Mouse (Mus musculus): Measurements from ENCODE around the gene Mmp14. TPM values are rescaled to one million over a fixed set of nuclear protein-coding genes. Genes with fewer than 3 reads are reported as not detected.

The Mmp14 gene
- polyA plus RNA-seq, 1 experiment from 2014 or later = 51.1 TPM

- WGBS = 48% methylated on average over 7 of the region's 7 CpGs
Observed at GRCm38 (mm10) chr14:54429332-54430093, 1.9 kb upstream of the Mmp14 start.

DNA sequence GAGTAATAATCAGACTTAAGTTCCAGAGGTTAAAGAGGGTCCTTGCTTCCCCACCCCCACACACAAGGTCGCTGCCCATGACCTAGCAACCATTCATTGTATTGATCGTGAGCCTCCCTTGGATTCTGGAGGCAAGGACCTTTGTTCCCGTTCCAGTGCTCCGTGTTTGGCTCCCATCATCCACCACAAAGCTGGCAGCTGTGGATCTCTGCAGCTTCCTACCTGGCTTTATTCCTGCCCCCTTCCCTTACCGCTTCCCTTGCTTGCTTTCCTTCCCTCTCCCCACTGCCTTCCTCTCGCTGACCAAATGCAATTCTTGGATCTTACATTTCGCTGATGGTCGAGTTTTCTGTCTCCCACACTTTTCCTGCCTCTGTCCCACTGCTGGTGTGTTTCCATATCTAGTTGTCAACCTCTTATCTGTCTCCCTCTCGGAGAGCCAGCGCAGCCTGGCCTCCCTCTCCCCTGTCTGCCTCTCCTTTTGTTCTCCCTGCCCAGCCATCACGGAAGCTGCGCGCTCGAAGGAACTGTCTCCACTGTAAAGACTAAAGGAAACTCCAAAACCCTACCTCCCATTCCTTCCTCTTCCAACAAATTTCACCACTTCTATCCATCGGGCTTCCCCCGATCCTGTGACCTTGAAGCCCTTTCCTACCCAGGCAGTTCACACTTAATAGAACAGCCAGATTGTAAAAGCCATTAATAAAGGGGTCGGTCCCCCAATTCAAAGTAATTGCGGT, 836 bp upstream of the Mmp14 start:
- peak overlapping the region; percentile 88 for H3K27ac ChIP-seq (replicated peaks)
- peaks cover 18% of the 10 kb centered on the region for H3K27me3 ChIP-seq
- peak overlapping the region; percentile 80 for H3K4me2 ChIP-seq
- ATAC-seq (ENCODE audit: low FRiP score, low read depth) = no peak
- no peaks in the 10 kb centered on the region for H3K9me3 ChIP-seq
- H3K9ac ChIP-seq = peak overlapping the region; percentile 66
- peaks cover 14% of the 10 kb centered on the region for H3K36me3 ChIP-seq
- peak overlapping the region; percentile 52 for H3K4me3 ChIP-seq
- peaks cover 59% of the 10 kb centered on the region for H3K4me1 ChIP-seq (replicated peaks)
- WGBS = 8% methylated on average over 18 of the region's 18 CpGs

More at GRCm38 (mm10) chr14:54429332-54430093, 1.9 kb upstream of the Mmp14 start:
- H3K4me3 ChIP-seq = no peak overlapping the region
- peak overlapping the region; percentile 80; the same call in 1 of the 2 replicates for H3K4me2 ChIP-seq
- H3K27me3 ChIP-seq = peaks cover 18% of the 10 kb centered on the region
- H3K9ac ChIP-seq = no peak overlapping the region
- no peaks in the 10 kb centered on the region for H3K9me3 ChIP-seq
- ATAC-seq (ENCODE audit: low FRiP score, low read depth) = no peak
- H3K27ac ChIP-seq (replicated peaks) = peak overlapping the region; percentile 88
- H3K36me3 ChIP-seq = peaks cover 14% of the 10 kb centered on the region
- H3K4me1 ChIP-seq (replicated peaks) = peaks cover 60% of the 10 kb centered on the region

GRCm38 (mm10) chr14:54432078-54432836, 845 bp downstream of the Mmp14 start:
- 3% methylated on average over 54 of the region's 54 CpGs for WGBS
- peaks cover 18% of the 10 kb centered on the region for H3K27me3 ChIP-seq
- H3K4me3 ChIP-seq = peak overlapping the region; percentile 52
- H3K4me2 ChIP-seq = peak overlapping the region; percentile 80
- H3K36me3 ChIP-seq = peaks cover 14% of the 10 kb centered on the region
- peaks cover 52% of the 10 kb centered on the region for H3K4me1 ChIP-seq (replicated peaks)
- peak overlapping the region; percentile 66 for H3K9ac ChIP-seq
- peak overlapping the region; percentile 88 for H3K27ac ChIP-seq (replicated peaks)
- peak; percentile 4; the same call in 1 of the 2 replicates for ATAC-seq (ENCODE audit: low FRiP score, low read depth)
- no peaks in the 10 kb centered on the region for H3K9me3 ChIP-seq

- H3K9ac ChIP-seq = peak overlapping the region; percentile 66
- H3K4me3 ChIP-seq = peak overlapping the region; percentile 52
- H3K9me3 ChIP-seq = no peaks in the 10 kb centered on the region
- peak overlapping the region; percentile 88 for H3K27ac ChIP-seq (replicated peaks)
- peak overlapping the region; percentile 80 for H3K4me2 ChIP-seq
- ATAC-seq (ENCODE audit: low FRiP score, low read depth) = peak; percentile 13; the same call in 1 of the 2 replicates
- WGBS = 39% methylated on average over 17 of the region's 17 CpGs
- peaks cover 43% of the 10 kb centered on the region for H3K4me1 ChIP-seq (replicated peaks)
- peaks cover 18% of the 10 kb centered on the region for H3K27me3 ChIP-seq
- H3K36me3 ChIP-seq = peaks cover 14% of the 10 kb centered on the region
Observed at GRCm38 (mm10) chr14:54432837-54433830, 1.7 kb downstream of the Mmp14 start.

DNA sequence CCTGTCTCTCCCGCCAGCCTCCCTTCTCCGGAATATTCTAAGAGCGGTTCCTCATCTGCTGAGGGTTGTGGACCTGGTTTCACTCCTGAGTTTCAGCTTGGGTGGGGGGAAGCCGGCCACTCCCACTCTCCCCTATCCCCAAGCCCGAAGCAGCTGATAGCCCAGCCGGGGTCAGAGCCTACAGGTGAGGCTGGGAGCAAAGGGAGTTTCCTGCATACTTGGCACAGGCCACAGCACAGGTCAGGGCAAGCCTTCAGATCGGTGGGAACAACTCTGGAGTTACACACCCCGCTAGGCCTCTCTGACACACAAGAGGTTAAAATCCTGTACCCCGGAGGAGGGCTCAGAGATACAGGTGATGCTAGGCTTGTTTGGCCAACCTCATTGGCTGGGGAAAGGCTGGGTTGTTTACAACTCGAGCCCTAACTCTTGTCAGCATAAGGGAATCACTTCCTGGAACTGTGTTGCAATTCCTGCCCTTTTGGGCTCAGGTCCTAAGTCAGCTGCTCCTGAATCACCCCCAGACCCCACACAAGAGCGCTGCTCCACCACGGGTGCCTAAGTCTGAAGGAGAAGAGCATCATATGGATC, 2.6 kb downstream of the Mmp14 start:
- H3K4me3 ChIP-seq = peak overlapping the region; percentile 52
- H3K9ac ChIP-seq = no peak overlapping the region
- H3K36me3 ChIP-seq = peaks cover 10% of the 10 kb centered on the region
- ATAC-seq (ENCODE audit: low FRiP score, low read depth) = no peak
- no peaks in the 10 kb centered on the region for H3K9me3 ChIP-seq
- H3K4me2 ChIP-seq = peak overlapping the region; percentile 80
- 72% methylated on average over 12 of the region's 12 CpGs for WGBS
- H3K27me3 ChIP-seq = peaks cover 18% of the 10 kb centered on the region
- peaks cover 40% of the 10 kb centered on the region for H3K4me1 ChIP-seq (replicated peaks)
- peak overlapping the region; percentile 88; the same call in 1 of the 2 replicates for H3K27ac ChIP-seq (replicated peaks)

GRCm38 (mm10) chr14:54435194-54435918, 3.9 kb downstream of the Mmp14 start:
- Histone ChIP-seq H3K9me3 (no peaks in the 10 kb centered on the region), H3K27me3 (peaks cover 11% of the 10 kb centered on the region), H3K27ac (replicated peaks) (no peak overlapping the region), H3K9ac (no peak overlapping the region), H3K4me2 (no peak overlapping the region), H3K4me1 (replicated peaks) (peaks cover 27% of the 10 kb centered on the region), H3K36me3 (no peaks in the 10 kb centered on the region), H3K4me3 (no peak overlapping the region)
- no peak for ATAC-seq (ENCODE audit: low FRiP score, low read depth)
- 90% methylated on average over 11 of the region's 11 CpGs for WGBS

- Histone ChIP-seq H3K27ac (replicated peaks) (no peak overlapping the region), H3K4me1 (replicated peaks) (peaks cover 2% of the 10 kb centered on the region; the same call in 1 of the 2 replicates), H3K36me3 (no peaks in the 10 kb centered on the region), H3K4me3 (no peak overlapping the region), H3K4me2 (no peak overlapping the region), H3K27me3 (no peaks in the 10 kb centered on the region), H3K9me3 (no peaks in the 10 kb centered on the region), H3K9ac (no peak overlapping the region)
- WGBS = 84% methylated on average over 12 of the region's 12 CpGs
- ATAC-seq (ENCODE audit: low FRiP score, low read depth) = no peak
Observed at GRCm38 (mm10) chr14:54439155-54439554, 7.7 kb downstream of the Mmp14 start.

DNA sequence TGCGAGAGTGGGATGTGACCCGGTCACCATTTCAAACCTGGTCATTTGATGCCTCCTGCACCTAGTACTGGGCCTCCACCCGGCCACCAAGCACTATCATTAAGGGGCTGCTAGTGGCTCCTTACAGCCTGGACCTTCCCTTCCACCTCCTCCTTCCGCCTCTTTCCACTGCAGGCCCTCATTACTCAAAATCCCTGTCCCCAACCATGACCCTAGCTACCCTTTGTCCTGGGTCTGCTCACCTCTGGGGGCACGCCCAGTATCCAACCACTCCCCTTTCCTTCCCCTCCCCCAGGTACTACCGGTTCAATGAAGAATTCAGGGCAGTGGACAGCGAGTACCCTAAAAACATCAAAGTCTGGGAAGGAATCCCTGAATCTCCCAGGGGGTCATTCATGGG, 8.2 kb downstream of the Mmp14 start:
- no peak for ATAC-seq (ENCODE audit: low FRiP score, low read depth)
- Histone ChIP-seq H3K27ac (replicated peaks) (no peak overlapping the region), H3K27me3 (no peaks in the 10 kb centered on the region), H3K4me3 (no peak overlapping the region), H3K9me3 (no peaks in the 10 kb centered on the region), H3K36me3 (no peaks in the 10 kb centered on the region), H3K4me2 (no peak overlapping the region), H3K4me1 (replicated peaks) (no peaks in the 10 kb centered on the region), H3K9ac (no peak overlapping the region)
- 67% methylated on average over 7 of the region's 7 CpGs for WGBS

- whole genome bisulfite sequencing = 94% methylated on average over 14 of the region's 14 CpGs
- Histone ChIP-seq H3K36me3 (no peaks in the 10 kb centered on the region), H3K4me1 (replicated peaks) (no peaks in the 10 kb centered on the region), H3K27ac (replicated peaks) (no peak overlapping the region), H3K4me2 (no peak overlapping the region), H3K4me3 (no peak overlapping the region), H3K9me3 (no peaks in the 10 kb centered on the region), H3K27me3 (no peaks in the 10 kb centered on the region), H3K9ac (no peak overlapping the region)
- no peak for ATAC-seq (ENCODE audit: low FRiP score, low read depth)
Observed at GRCm38 (mm10) chr14:54440538-54440937, 9.1 kb downstream of the Mmp14 start.

DNA sequence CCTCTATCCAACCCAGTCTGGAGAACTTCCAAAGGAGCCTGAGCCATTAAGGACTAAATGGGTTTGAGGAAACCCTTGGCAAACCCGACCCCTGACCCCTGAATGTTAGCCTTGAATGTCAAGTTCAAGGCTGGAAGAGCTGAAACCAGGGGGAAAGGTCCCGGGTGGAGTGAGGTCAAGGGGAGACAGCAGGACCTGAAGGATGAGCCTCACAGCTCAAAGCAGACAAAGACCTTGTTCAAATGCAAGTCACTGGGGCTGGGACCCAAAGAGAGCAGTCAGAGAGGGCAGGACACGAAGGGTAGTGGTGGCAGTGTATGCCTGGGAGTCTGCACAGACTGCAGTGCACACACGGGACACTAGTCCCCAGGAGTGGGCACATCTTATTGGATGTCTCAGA, 10.0 kb downstream of the Mmp14 start:
- Histone ChIP-seq H3K4me2 (no peak overlapping the region), H3K27ac (replicated peaks) (no peak overlapping the region), H3K4me1 (replicated peaks) (no peaks in the 10 kb centered on the region), H3K4me3 (no peak overlapping the region), H3K9me3 (no peaks in the 10 kb centered on the region), H3K9ac (no peak overlapping the region), H3K36me3 (no peaks in the 10 kb centered on the region), H3K27me3 (no peaks in the 10 kb centered on the region)
- ATAC-seq (ENCODE audit: low FRiP score, low read depth) = no peak
- WGBS = 76% methylated on average over 4 of the region's 4 CpGs

Measured in hindbrain, embryonic 15.5 days (tissue).